Mouse (Mus musculus): Measurements from ENCODE around the gene Pex1.

GRCm38 (mm10) chr5:3632285-3632684 lies 36.4 kb downstream of the Pex1 start:
- TF ChIP-seq CTCF (IDR thresholded peaks at IDR 0.05; ENCODE audit: low read depth, low read length) (no peak), GATA1 (IDR thresholded peaks at IDR 0.05; ENCODE audit: borderline replicate concordance, low read length) (no peak)
